Mouse (Mus musculus): ENCODE data around the gene Galnt10.

Gene Galnt10

GRCm38 (mm10) chr11:57827915-57828545 is 182.8 kb downstream of the Galnt10 start:
- DNase-seq (ENCODE audit: low read depth, low spot score) = no peak

GRCm38 (mm10) chr11:57828955-57829870 is 184.0 kb downstream of the Galnt10 start:
- DNase-seq (ENCODE audit: low read depth, low spot score) = no peak

GRCm38 (mm10) chr11:57829871-57830775 is 184.9 kb downstream of the Galnt10 start:
- no peak for DNase-seq (ENCODE audit: low read depth, low spot score)

GRCm38 (mm10) chr11:57831281-57831781 is 186.1 kb downstream of the Galnt10 start:
- no peak for DNase-seq (ENCODE audit: low read depth, low spot score)

GRCm38 (mm10) chr11:57831861-57832260 is 186.6 kb downstream of the Galnt10 start:
- DNase-seq (ENCODE audit: low read depth, low spot score) = no peak

- DNase-seq (ENCODE audit: low read depth, low spot score) = no peak
Measured at GRCm38 (mm10) chr11:57832552-57833201, 187.4 kb downstream of the Galnt10 start, which contains the start of gene Hand1. Hand1 (minus strand) TSS chr11:57832818.

- DNase-seq (ENCODE audit: low read depth, low spot score) = no peak
Measured at GRCm38 (mm10) chr11:57833296-57833977, 188.2 kb downstream of the Galnt10 start.

- DNase-seq (ENCODE audit: low read depth, low spot score) = no peak
Measured at GRCm38 (mm10) chr11:57834031-57834430, 188.8 kb downstream of the Galnt10 start.

- DNase-seq (ENCODE audit: low read depth, low spot score) = no peak
Measured at GRCm38 (mm10) chr11:57835331-57835730, 190.1 kb downstream of the Galnt10 start.

- no peak for DNase-seq (ENCODE audit: low read depth, low spot score)
Measured at GRCm38 (mm10) chr11:57835931-57836330, 190.7 kb downstream of the Galnt10 start.

- DNase-seq (ENCODE audit: low read depth, low spot score) = no peak
Measured at GRCm38 (mm10) chr11:57836401-57836800, 191.2 kb downstream of the Galnt10 start.
